Mouse (Mus musculus): ENCODE results near the gene Hist1h2bf. TPM values are rescaled to one million over a fixed set of nuclear protein-coding genes. Genes with fewer than 3 reads are reported as not detected.

Hist1h2bf gene
- polyA plus RNA-seq, 1 experiment from 2014 or later = 1.6 TPM

DNA sequence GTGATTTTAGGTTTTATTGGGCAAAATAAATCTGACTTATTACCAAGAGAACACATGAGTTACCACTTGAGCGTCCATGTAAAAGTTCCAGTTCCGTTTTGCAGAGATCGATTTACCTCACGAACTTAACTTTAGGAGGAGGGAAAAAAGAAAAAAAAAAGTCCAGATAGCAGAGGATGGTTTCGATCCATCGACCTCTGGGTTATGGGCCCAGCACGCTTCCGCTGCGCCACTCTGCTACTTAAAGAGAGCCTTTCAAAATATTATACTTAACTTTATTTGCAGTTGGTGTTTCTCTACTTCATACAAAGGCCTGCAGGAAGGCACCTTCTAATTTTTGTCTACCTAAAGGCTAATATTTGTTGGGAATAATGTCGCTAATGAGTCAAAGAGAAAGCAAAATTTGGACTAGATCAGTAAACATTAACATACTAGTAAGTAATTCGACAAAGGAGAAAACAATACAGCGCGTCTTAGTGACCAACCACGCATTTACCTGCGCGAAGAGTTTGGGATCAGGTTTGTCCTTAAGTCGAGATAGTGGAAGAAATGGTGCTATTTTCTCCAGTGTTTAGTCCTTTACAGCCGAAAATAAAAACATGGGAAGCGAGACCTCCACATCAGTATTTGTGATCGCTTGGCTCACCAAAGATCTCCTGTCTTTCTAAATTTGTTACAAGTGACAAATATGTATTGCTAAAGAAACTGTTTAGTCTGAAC is 43.7 kb downstream of the Hist1h2bf start:
- Histone ChIP-seq H3K4me1 (peaks cover 43% of the 10 kb centered on the region), H3K4me2 (peak overlapping the region; percentile 81), H3K4me3 (peak overlapping the region; percentile 70), H3K27ac (replicated peaks) (peak overlapping the region; percentile 99), H3K27me3 (replicated peaks) (no peaks in the 10 kb centered on the region), H3K9ac (peak overlapping the region; percentile 92), H3K36me3 (no peaks in the 10 kb centered on the region), H3K9me3 (no peaks in the 10 kb centered on the region)
- WGBS = under 1% methylated on average over 20 of the region's 20 CpGs
- no peak for ATAC-seq (ENCODE audit: extremely low read depth, insufficient number of reproducible peaks, low FRiP score, low TSS enrichment)

DNA sequence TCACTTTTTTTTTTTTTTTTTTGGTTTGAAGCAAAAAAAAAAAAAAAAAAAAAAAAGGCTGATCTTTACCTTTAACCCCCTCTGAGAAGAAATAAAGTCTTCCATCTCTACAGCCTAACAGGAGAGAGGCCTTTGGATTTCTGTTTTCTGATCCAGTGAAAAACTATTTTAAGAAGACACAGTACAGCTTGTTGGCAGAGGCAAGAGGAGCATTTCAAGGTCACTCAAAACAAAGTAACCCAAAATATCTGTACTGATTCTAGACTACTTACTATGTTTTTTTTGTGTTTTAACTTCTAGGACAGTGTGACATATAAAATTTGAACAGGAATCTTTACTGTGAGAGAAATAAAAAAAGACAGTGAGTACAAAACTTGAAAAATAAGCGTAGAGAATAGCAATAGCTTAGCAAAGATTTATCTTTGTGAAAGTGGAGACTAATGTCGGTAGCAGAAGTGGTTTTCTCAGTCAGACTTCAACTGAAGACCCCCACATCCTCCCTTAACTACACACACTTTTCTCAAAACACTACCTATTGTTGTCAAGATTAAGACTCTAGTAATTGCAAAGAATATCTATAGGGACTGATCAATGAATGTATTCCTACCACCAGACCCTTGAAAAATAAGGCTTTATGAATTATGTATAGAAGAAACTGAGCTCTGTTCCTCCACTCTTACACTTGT is 44.4 kb downstream of the Hist1h2bf start:
- Histone ChIP-seq H3K27ac (replicated peaks) (peak overlapping the region; percentile 99), H3K4me2 (peak overlapping the region; percentile 81), H3K4me3 (peak overlapping the region; percentile 70), H3K36me3 (no peaks in the 10 kb centered on the region), H3K27me3 (replicated peaks) (no peaks in the 10 kb centered on the region), H3K9me3 (no peaks in the 10 kb centered on the region), H3K4me1 (peaks cover 43% of the 10 kb centered on the region), H3K9ac (peak overlapping the region; percentile 92)
- WGBS = 12% methylated on average over 2 of the region's 2 CpGs
- no peak for ATAC-seq (ENCODE audit: extremely low read depth, insufficient number of reproducible peaks, low FRiP score, low TSS enrichment)

DNA sequence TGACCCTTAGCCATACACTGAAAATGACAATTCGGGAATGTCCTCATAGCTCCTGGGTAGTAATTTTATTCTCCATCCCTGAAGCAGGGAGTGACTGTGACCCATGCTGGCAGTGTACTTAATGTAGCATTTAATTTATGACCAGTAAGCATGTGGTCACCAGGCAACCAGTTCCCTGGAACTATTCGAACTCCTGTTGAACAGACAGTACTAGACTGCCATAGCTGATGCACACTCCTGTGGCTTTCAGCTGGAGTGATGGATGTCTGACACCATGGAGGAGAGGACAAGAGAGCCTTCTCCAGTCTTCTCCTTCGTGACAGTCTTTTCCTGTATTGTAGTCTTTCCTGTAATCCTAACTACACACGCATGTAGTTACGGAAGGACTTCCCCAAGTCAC is 45.0 kb downstream of the Hist1h2bf start:
- H3K36me3 ChIP-seq = no peaks in the 10 kb centered on the region
- no peak overlapping the region for H3K4me3 ChIP-seq
- H3K9ac ChIP-seq = peak overlapping the region; percentile 70
- WGBS = 84% methylated on average over 5 of the region's 5 CpGs
- H3K27me3 ChIP-seq (replicated peaks) = no peaks in the 10 kb centered on the region
- H3K4me2 ChIP-seq = peak overlapping the region; percentile 81
- no peaks in the 10 kb centered on the region for H3K9me3 ChIP-seq
- peaks cover 38% of the 10 kb centered on the region for H3K4me1 ChIP-seq
- ATAC-seq (ENCODE audit: extremely low read depth, insufficient number of reproducible peaks, low FRiP score, low TSS enrichment) = no peak
- peak overlapping the region; percentile 99 for H3K27ac ChIP-seq (replicated peaks)

DNA sequence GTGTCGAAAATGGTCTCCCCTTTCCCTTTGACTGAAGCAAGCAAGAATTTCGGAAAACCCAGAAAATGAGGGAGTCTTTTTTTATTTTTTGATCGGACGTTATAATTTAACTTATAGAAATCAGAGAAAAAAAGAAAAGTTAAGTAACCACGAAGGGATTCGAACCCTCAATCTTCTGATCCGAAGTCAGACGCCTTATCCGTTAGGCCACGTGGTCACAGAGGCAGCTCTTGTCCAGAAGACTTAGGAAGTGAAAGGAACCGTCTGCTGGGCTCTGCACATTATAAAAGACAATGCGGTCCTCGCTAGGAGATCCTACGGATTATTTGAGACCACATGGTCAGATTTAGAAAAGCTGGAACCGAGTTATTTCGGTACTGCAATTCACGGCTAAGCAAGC is 47.7 kb downstream of the Hist1h2bf start:
- Histone ChIP-seq H3K4me2 (peak overlapping the region; percentile 71), H3K9ac (peak overlapping the region; percentile 78), H3K4me3 (peak overlapping the region; percentile 56), H3K36me3 (no peaks in the 10 kb centered on the region), H3K9me3 (no peaks in the 10 kb centered on the region), H3K27me3 (replicated peaks) (no peaks in the 10 kb centered on the region), H3K27ac (replicated peaks) (peak overlapping the region; percentile 63; the same call in 1 of the 2 replicates), H3K4me1 (peaks cover 26% of the 10 kb centered on the region)
- under 1% methylated on average over 17 of the region's 17 CpGs for WGBS
- no peak for ATAC-seq (ENCODE audit: extremely low read depth, insufficient number of reproducible peaks, low FRiP score, low TSS enrichment)

DNA sequence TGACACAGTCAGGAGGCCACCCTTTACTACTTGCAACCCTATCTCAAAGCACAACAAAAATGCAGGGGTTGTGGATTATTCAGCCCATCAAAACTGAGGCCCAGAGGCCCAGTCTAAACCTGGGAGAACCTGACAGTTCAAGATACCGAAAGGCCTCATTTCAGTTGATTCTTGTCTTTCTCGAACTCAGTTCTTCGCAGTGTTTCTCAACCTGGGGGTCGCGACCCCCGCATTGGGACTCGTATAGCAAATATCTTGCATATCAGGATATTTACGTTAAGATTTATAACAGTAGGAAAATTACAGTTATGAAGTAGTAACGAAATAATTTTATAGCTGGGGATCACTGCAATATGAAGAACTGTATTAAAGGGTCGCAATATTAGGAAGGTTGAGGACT is 48.1 kb downstream of the Hist1h2bf start:
- H3K27ac ChIP-seq (replicated peaks) = no peak overlapping the region
- H3K27me3 ChIP-seq (replicated peaks) = no peaks in the 10 kb centered on the region
- peak overlapping the region; percentile 56 for H3K4me3 ChIP-seq
- no peaks in the 10 kb centered on the region for H3K9me3 ChIP-seq
- ATAC-seq (ENCODE audit: extremely low read depth, insufficient number of reproducible peaks, low FRiP score, low TSS enrichment) = no peak
- peaks cover 30% of the 10 kb centered on the region for H3K4me1 ChIP-seq
- H3K4me2 ChIP-seq = peak overlapping the region; percentile 71
- no peaks in the 10 kb centered on the region for H3K36me3 ChIP-seq
- 2% methylated on average over 10 of the region's 10 CpGs for WGBS
- peak overlapping the region; percentile 78 for H3K9ac ChIP-seq

DNA sequence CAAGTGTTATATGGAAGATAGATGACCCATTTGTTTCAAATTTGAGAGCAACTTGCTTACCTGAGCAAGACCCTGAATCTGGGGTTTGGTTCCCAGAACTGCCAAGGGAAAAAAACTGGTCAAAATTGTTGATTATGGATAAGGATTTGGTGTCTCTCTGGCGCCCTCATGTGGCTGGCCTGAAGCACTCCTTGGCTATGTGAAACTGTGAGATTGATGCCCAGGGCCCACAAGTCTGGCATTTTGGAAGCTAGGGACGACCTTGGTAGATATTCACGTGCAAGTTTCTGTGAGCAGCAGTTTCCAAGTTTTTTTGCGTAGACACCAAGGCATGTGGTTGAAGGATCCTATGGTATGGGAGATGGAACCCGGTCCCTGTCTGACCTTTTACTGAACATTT is 49.3 kb downstream of the Hist1h2bf start:
- no peaks in the 10 kb centered on the region for H3K27me3 ChIP-seq (replicated peaks)
- H3K4me1 ChIP-seq = peaks cover 31% of the 10 kb centered on the region
- ATAC-seq (ENCODE audit: extremely low read depth, insufficient number of reproducible peaks, low FRiP score, low TSS enrichment) = no peak; the same call in 1 of the 2 replicates
- H3K9ac ChIP-seq = no peak overlapping the region
- H3K4me3 ChIP-seq = no peak overlapping the region
- no peak overlapping the region for H3K27ac ChIP-seq (replicated peaks)
- no peaks in the 10 kb centered on the region for H3K36me3 ChIP-seq
- H3K4me2 ChIP-seq = no peak overlapping the region
- WGBS = 13% methylated on average over 5 of the region's 5 CpGs
- H3K9me3 ChIP-seq = no peaks in the 10 kb centered on the region

DNA sequence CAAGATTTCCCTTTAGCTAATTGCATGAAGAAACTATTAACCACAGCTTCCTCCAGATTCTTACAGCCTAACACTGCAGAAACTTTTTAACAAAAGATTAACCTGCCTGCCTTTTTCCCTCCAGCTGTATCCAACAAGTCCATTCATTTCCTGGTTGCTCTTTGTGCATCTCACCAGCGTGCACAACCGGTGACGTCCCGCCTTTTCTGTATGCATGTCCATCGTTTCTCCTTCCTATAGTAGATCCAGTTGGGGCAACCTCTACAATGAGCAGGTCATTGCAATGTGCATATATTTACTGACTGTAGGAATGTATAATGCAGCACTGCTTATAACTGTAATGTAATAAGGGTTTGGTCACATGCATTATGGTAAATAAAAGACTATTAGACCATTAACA is 50.0 kb downstream of the Hist1h2bf start:
- H3K36me3 ChIP-seq = no peaks in the 10 kb centered on the region
- H3K27me3 ChIP-seq (replicated peaks) = no peaks in the 10 kb centered on the region
- WGBS = 42% methylated on average over 5 of the region's 5 CpGs
- no peak overlapping the region for H3K27ac ChIP-seq (replicated peaks)
- H3K4me3 ChIP-seq = no peak overlapping the region
- H3K4me2 ChIP-seq = no peak overlapping the region
- H3K4me1 ChIP-seq = peaks cover 28% of the 10 kb centered on the region
- no peak overlapping the region for H3K9ac ChIP-seq
- no peaks in the 10 kb centered on the region for H3K9me3 ChIP-seq
- ATAC-seq (ENCODE audit: extremely low read depth, insufficient number of reproducible peaks, low FRiP score, low TSS enrichment) = no peak

Small RNA genes lying within 50 kb of the gene (microRNA-seq; reads per million reads assigned to microRNA genes)
- not detected for gene Gm44297
- gene Gm44359 = not detected
- gene Gm44394 = not detected

Other genes with a start within 250 kb of the Hist1h2bf start
- gene Zfp322a, start 205.0 kb downstream of the Hist1h2bf start, polyA plus RNA-seq (2015; fragmentation: Nextera tagmentation; extraction: Ambion mirVana) = 36.7 and 40.7 TPM in 2 replicates
- 8.5 and 8.7 TPM in 2 replicates for gene Abt1, start 150.3 kb downstream of the Hist1h2bf start, polyA plus RNA-seq (2015; fragmentation: Nextera tagmentation; extraction: Ambion mirVana)
- 1.1 and 2.2 TPM in 2 replicates for gene Btn1a1, start 108.3 kb downstream of the Hist1h2bf start, polyA plus RNA-seq (2015; fragmentation: Nextera tagmentation; extraction: Ambion mirVana)
- gene Btn2a2, start 85.3 kb downstream of the Hist1h2bf start, polyA plus RNA-seq (2015; fragmentation: Nextera tagmentation; extraction: Ambion mirVana) = 0.45 and 0.82 TPM in 2 replicates
- gene Hist1h4h, start 43.1 kb downstream of the Hist1h2bf start, polyA plus RNA-seq (2015; fragmentation: Nextera tagmentation; extraction: Ambion mirVana) = 6.3 and 7.2 TPM in 2 replicates
- gene Hist1h2af, start 40.3 kb downstream of the Hist1h2bf start, polyA plus RNA-seq (2015; fragmentation: Nextera tagmentation; extraction: Ambion mirVana) = 2.0 and 3.0 TPM in 2 replicates
- gene Hist1h3g, start 38.8 kb downstream of the Hist1h2bf start, polyA plus RNA-seq (2015; fragmentation: Nextera tagmentation; extraction: Ambion mirVana) = 4.1 and 5.5 TPM in 2 replicates
- 0.32 and 0.52 TPM in 2 replicates for gene Hist1h2bh, start 30.8 kb downstream of the Hist1h2bf start, polyA plus RNA-seq (2015; fragmentation: Nextera tagmentation; extraction: Ambion mirVana)
- 0.28 and 0.48 TPM in 2 replicates for gene Hist1h3f, start 30.1 kb downstream of the Hist1h2bf start, polyA plus RNA-seq (2015; fragmentation: Nextera tagmentation; extraction: Ambion mirVana)
- gene Hist1h4f, start 22.5 kb downstream of the Hist1h2bf start, polyA plus RNA-seq (2015; fragmentation: Nextera tagmentation; extraction: Ambion mirVana) = not detected in 2 replicates
- 0.23 and 0.29 TPM in 2 replicates for gene Hist1h1d, start 20.9 kb downstream of the Hist1h2bf start, polyA plus RNA-seq (2015; fragmentation: Nextera tagmentation; extraction: Ambion mirVana)
- gene Hist1h3e, start 11.8 kb downstream of the Hist1h2bf start, polyA plus RNA-seq (2015; fragmentation: Nextera tagmentation; extraction: Ambion mirVana) = 1.5 and 2.2 TPM in 2 replicates
- 33.5 and 42.7 TPM in 2 replicates for gene Hist1h2ae, start 3.0 kb downstream of the Hist1h2bf start, polyA plus RNA-seq (2015; fragmentation: Nextera tagmentation; extraction: Ambion mirVana)
- gene Hist1h2bg, start 2.8 kb downstream of the Hist1h2bf start, polyA plus RNA-seq (2015; fragmentation: Nextera tagmentation; extraction: Ambion mirVana) = 3.9 and 4.2 TPM in 2 replicates
- gene Hist1h2ad, start 185 bp upstream of the Hist1h2bf start, polyA plus RNA-seq (2015; fragmentation: Nextera tagmentation; extraction: Ambion mirVana) = 0.60 and 0.84 TPM in 2 replicates
- gene Hist1h3d, start 1.6 kb upstream of the Hist1h2bf start, polyA plus RNA-seq (2015; fragmentation: Nextera tagmentation; extraction: Ambion mirVana) = 2.4 TPM in 2 replicates
- gene Hist1h4d, start 7.4 kb upstream of the Hist1h2bf start, polyA plus RNA-seq (2015; fragmentation: Nextera tagmentation; extraction: Ambion mirVana) = 54.8 and 60.0 TPM in 2 replicates
- 1.3 and 1.5 TPM in 2 replicates for gene Hist1h2be, start 46.9 kb upstream of the Hist1h2bf start, polyA plus RNA-seq (2015; fragmentation: Nextera tagmentation; extraction: Ambion mirVana)
- gene Hist1h1e, start 48.4 kb upstream of the Hist1h2bf start, polyA plus RNA-seq (2015; fragmentation: Nextera tagmentation; extraction: Ambion mirVana) = 11.0 and 12.2 TPM in 2 replicates
- 0.59 and 0.68 TPM in 2 replicates for gene Hist1h2ac, start 109.8 kb upstream of the Hist1h2bf start, polyA plus RNA-seq (2015; fragmentation: Nextera tagmentation; extraction: Ambion mirVana)
- 50.1 and 54.5 TPM in 2 replicates for gene Hist1h2bc, start 110.0 kb upstream of the Hist1h2bf start, polyA plus RNA-seq (2015; fragmentation: Nextera tagmentation; extraction: Ambion mirVana)
- gene Hist1h1t, start 121.6 kb upstream of the Hist1h2bf start, polyA plus RNA-seq (2015; fragmentation: Nextera tagmentation; extraction: Ambion mirVana) = not detected in 2 replicates
- gene Hist1h4c, start 124.3 kb upstream of the Hist1h2bf start, polyA plus RNA-seq (2015; fragmentation: Nextera tagmentation; extraction: Ambion mirVana) = 2.4 and 3.7 TPM in 2 replicates
- gene Hfe, start 136.7 kb upstream of the Hist1h2bf start, polyA plus RNA-seq (2015; fragmentation: Nextera tagmentation; extraction: Ambion mirVana) = 10.3 and 10.7 TPM in 2 replicates
- gene Hist1h1c, start 164.6 kb upstream of the Hist1h2bf start, polyA plus RNA-seq (2015; fragmentation: Nextera tagmentation; extraction: Ambion mirVana) = 31.2 and 33.8 TPM in 2 replicates
- 2.7 and 3.8 TPM in 2 replicates for gene Hist1h3c, start 171.4 kb upstream of the Hist1h2bf start, polyA plus RNA-seq (2015; fragmentation: Nextera tagmentation; extraction: Ambion mirVana)
- 1.6 and 2.2 TPM in 2 replicates for gene Hist1h2bb, start 172.5 kb upstream of the Hist1h2bf start, polyA plus RNA-seq (2015; fragmentation: Nextera tagmentation; extraction: Ambion mirVana)
- 20.1 and 20.3 TPM in 2 replicates for gene Hist1h2ab, start 176.9 kb upstream of the Hist1h2bf start, polyA plus RNA-seq (2015; fragmentation: Nextera tagmentation; extraction: Ambion mirVana)
- gene Hist1h3b, start 178.1 kb upstream of the Hist1h2bf start, polyA plus RNA-seq (2015; fragmentation: Nextera tagmentation; extraction: Ambion mirVana) = 5.5 and 6.3 TPM in 2 replicates
- gene Hist1h4b, start 182.8 kb upstream of the Hist1h2bf start, polyA plus RNA-seq (2015; fragmentation: Nextera tagmentation; extraction: Ambion mirVana) = 2.3 and 2.8 TPM in 2 replicates
- gene Hist1h4a, start 187.0 kb upstream of the Hist1h2bf start, polyA plus RNA-seq (2015; fragmentation: Nextera tagmentation; extraction: Ambion mirVana) = not detected in 2 replicates
- gene Hist1h3a, start 188.2 kb upstream of the Hist1h2bf start, polyA plus RNA-seq (2015; fragmentation: Nextera tagmentation; extraction: Ambion mirVana) = 1.9 and 3.5 TPM in 2 replicates
- 1.5 and 1.6 TPM in 2 replicates for gene Hist1h1a, start 189.5 kb upstream of the Hist1h2bf start, polyA plus RNA-seq (2015; fragmentation: Nextera tagmentation; extraction: Ambion mirVana)
- 0.09 and 0.20 TPM in 2 replicates for gene Trim38, start 195.7 kb upstream of the Hist1h2bf start, polyA plus RNA-seq (2015; fragmentation: Nextera tagmentation; extraction: Ambion mirVana)
- gene Slc17a2, start 232.8 kb upstream of the Hist1h2bf start, polyA plus RNA-seq (2015; fragmentation: Nextera tagmentation; extraction: Ambion mirVana) = 0.05 TPM in 1 of 2 replicates, not detected in the other

All from heart, embryonic 13.5 days (tissue).